Mouse (Mus musculus): Measurements from ENCODE around the gene Mafg.

Gene Mafg

GRCm38 (mm10) chr11:120647047-120647830 lies 13.8 kb upstream of the Mafg start:
- intact Hi-C loops (cut with DNase I) = no loop called here

GRCm38 (mm10) chr11:120643601-120643987 lies 10.2 kb upstream of the Mafg start, which contains the start of gene Pycr1:
Gene Pycr1 (minus strand): TSS chr11:120643769.
- intact Hi-C loops (cut with DNase I) = no loop called here

GRCm38 (mm10) chr11:120642939-120643600 lies 9.7 kb upstream of the Mafg start:
- intact Hi-C loops (cut with DNase I) = no loop called here

GRCm38 (mm10) chr11:120641869-120642268 lies 8.5 kb upstream of the Mafg start:
- intact Hi-C loops (cut with DNase I) = no loop called here

- intact Hi-C loops (cut with DNase I) = no loop called here
These were observed 7.9 kb upstream of the Mafg start for GRCm38 (mm10) chr11:120641255-120641654.

- intact Hi-C loops (cut with DNase I) = no loop called here
These were observed 1.4 kb upstream of the Mafg start for GRCm38 (mm10) chr11:120634810-120635209.

GRCm38 (mm10) chr11:120632559-120633519 lies 561 bp downstream of the Mafg start:
- intact Hi-C loops (cut with DNase I) = no loop called here

- intact Hi-C loops (cut with DNase I) = no loop called here
These were observed 1.5 kb downstream of the Mafg start for GRCm38 (mm10) chr11:120631726-120632448.

- intact Hi-C loops (cut with DNase I) = no loop called here
These were observed 2.3 kb downstream of the Mafg start for GRCm38 (mm10) chr11:120630881-120631725.

- intact Hi-C loops (cut with DNase I) = no loop called here
These were observed 3.0 kb downstream of the Mafg start for GRCm38 (mm10) chr11:120630401-120630871.

- intact Hi-C loops (cut with DNase I) = no loop called here
These were observed 3.5 kb downstream of the Mafg start for GRCm38 (mm10) chr11:120629911-120630310.

- intact Hi-C loops (cut with DNase I) = no loop called here
These were observed 4.1 kb downstream of the Mafg start for GRCm38 (mm10) chr11:120629341-120629730.

- intact Hi-C loops (cut with DNase I) = no loop called here
These were observed 4.6 kb downstream of the Mafg start for GRCm38 (mm10) chr11:120628601-120629340.

- intact Hi-C loops (cut with DNase I) = no loop called here
These were observed 5.7 kb downstream of the Mafg start for GRCm38 (mm10) chr11:120627468-120628300.

- intact Hi-C loops (cut with DNase I) = no loop called here
These were observed 6.5 kb downstream of the Mafg start for GRCm38 (mm10) chr11:120626785-120627467.

- intact Hi-C loops (cut with DNase I) = loop anchor here (2.0 kb wide), 1 partner anchor 88 kb away; the partner anchor contains the start of genes Cenpx and Lrrc45
These were observed 8.1 kb downstream of the Mafg start, which contains the start of gene Sirt7 for GRCm38 (mm10) chr11:120625152-120625775. Gene Sirt7 (minus strand): TSS chr11:120625240.

- intact Hi-C loops (cut with DNase I) = loop anchor here (2.0 kb wide), 1 partner anchor 88 kb away; the partner anchor contains the start of genes Cenpx and Lrrc45
These were observed 8.7 kb downstream of the Mafg start for GRCm38 (mm10) chr11:120624680-120625111.
